Mouse (Mus musculus): ENCODE results near the gene Rab8b.
"Not testable (repeated sequence)": the region's sequence is repeated elsewhere in the genome, so short reads cannot be mapped to it uniquely, and the experiment has no call there.

Gene Rab8b

GRCm38 (mm10) chr9:66832366-66832908 lies 87.0 kb downstream of the Rab8b start:
- no peak for DNase-seq

- DNase-seq = no peak
Measured at GRCm38 (mm10) chr9:66825990-66826389, 93.5 kb downstream of the Rab8b start.

- not testable (repeated sequence) for DNase-seq
Measured at GRCm38 (mm10) chr9:66822255-66822654, 97.2 kb downstream of the Rab8b start.

GRCm38 (mm10) chr9:66820996-66821395 lies 98.5 kb downstream of the Rab8b start:
- DNase-seq = no peak

GRCm38 (mm10) chr9:66813392-66813791 lies 106.1 kb downstream of the Rab8b start:
- no peak for DNase-seq

GRCm38 (mm10) chr9:66805951-66806350 lies 113.5 kb downstream of the Rab8b start:
- not testable (repeated sequence) for DNase-seq

- DNase-seq = no peak
Measured at GRCm38 (mm10) chr9:66801947-66802346, 117.5 kb downstream of the Rab8b start.

- no peak for DNase-seq
Measured at GRCm38 (mm10) chr9:66796739-66797138, 122.7 kb downstream of the Rab8b start, which contains the start of gene Gm10647. Gene Gm10647 (plus strand): TSS chr9:66797039.

GRCm38 (mm10) chr9:66795464-66796324 lies 123.8 kb downstream of the Rab8b start, which contains the start of gene Aph1b:
Gene Aph1b (minus strand): TSS chr9:66795490.
- DNase-seq = peak; percentile 90

GRCm38 (mm10) chr9:66794629-66795463 lies 124.6 kb downstream of the Rab8b start:
- DNase-seq = no peak
